Mouse (Mus musculus) kidney, postnatal 0 days (tissue): ENCODE measurements around the gene Luc7l3. TPM values are rescaled to one million over a fixed set of nuclear protein-coding genes. Genes with fewer than 3 reads are reported as not detected.

Experiments used
- ATAC-seq: fragments of 200-750 bp; cut with Nextera tagmentation; replicated peaks from 2 replicates; pipeline ENCODE4 v1.8.0; 2017; ENCODE audit warnings: low read depth, moderate number of reproducible peaks, moderate TSS enrichment, moderate library complexity; ENCODE audit not compliant: low FRiP score
- DNase-seq: peaks from one replicate; pipeline ENCODE4 v3.0.0-alpha.2; 2016; ENCODE audit warnings: low spot score
- H3K27ac ChIP-seq: fragments of 300-500 bp; sonication (generic); 2 replicates; pipeline ENCODE4 v1.5.1; 2014; ENCODE audit warnings: mild to moderate bottlenecking
- H3K27me3 ChIP-seq: fragments of 300-500 bp; sonication (generic); 2 replicates; pipeline ENCODE4 v1.6.1; 2014; ENCODE audit warnings: low read length, mixed read lengths; ENCODE audit not compliant: insufficient read depth
- H3K36me3 ChIP-seq: fragments of 300-500 bp; sonication (generic); 2 replicates; pipeline ENCODE4 v1.6.1; 2014; ENCODE audit warnings: low read length, mixed read lengths; ENCODE audit not compliant: insufficient read depth
- H3K4me1 ChIP-seq: fragments of 300-500 bp; sonication (generic); replicated peaks from 2 replicates; pipeline ENCODE4 v1.6.1; 2014; ENCODE audit warnings: antibody characterized with exemption, low read length, mixed read lengths; ENCODE audit not compliant: insufficient read depth
- H3K4me2 ChIP-seq: fragments of 300-500 bp; sonication (generic); 2 replicates; pipeline ENCODE4 v1.6.1; 2014; ENCODE audit warnings: mild to moderate bottlenecking, low read length, moderate library complexity, mixed read lengths
- H3K4me3 ChIP-seq: fragments of 300-500 bp; sonication (generic); replicated peaks from 2 replicates; pipeline ENCODE4 v1.5.1; 2014; ENCODE audit warnings: low read depth, low read length
- H3K9ac ChIP-seq: fragments of 300-500 bp; sonication (generic); 2 replicates; pipeline ENCODE4 v1.6.1; 2014; ENCODE audit warnings: low read depth, low read length
- H3K9me3 ChIP-seq: fragments of 300-500 bp; sonication (generic); replicated peaks from 2 replicates; pipeline ENCODE4 v1.6.1; 2016; ENCODE audit warnings: low read length, inconsistent platforms, mixed read lengths
- CTCF ChIP-seq: IDR thresholded peaks from 2 replicates; pipeline ENCODE4 v1.5.1; 2016; ENCODE audit warnings: antibody characterized with exemption, low read depth, mild to moderate bottlenecking, moderate library complexity
- WGBS: fragments of 180-500 bp; shearing (Covaris S2); extraction: QIAGEN DNeasy Blood & Tissue Kit; methylation state at CpG from one replicate; pipeline ENCODE4 v1.1.7; 2014; 5-methylcytosine and 5-hydroxymethylcytosine counted together
- polyA plus RNA-seq: library from polyadenylated mRNA; unstranded; fragments of >200 nt; fragmentation: Nextera tagmentation; extraction: Ambion mirVana; gene quantifications from 2 replicates; pipeline ENCODE4 v1.2.1, GENCODE M21; 2015

Luc7l3 gene
- polyA plus RNA-seq, 1 experiment from 2014 or later: 108 TPM

- ATAC-seq: no peak
Measured at GRCm38 (mm10) chr11:94361166-94361870, 39.5 kb upstream of the Luc7l3 start.

GRCm38 (mm10) chr11:94359168-94359567, 37.4 kb upstream of the Luc7l3 start:
- no peaks in the 10 kb centered on the region for H3K4me1 ChIP-seq
- H3K36me3 ChIP-seq: no peaks in the 10 kb centered on the region
- 94% methylated on average over 12 of the region's 12 CpGs for WGBS
- H3K4me2 ChIP-seq: no peak overlapping the region
- no peak overlapping the region for H3K4me3 ChIP-seq
- ATAC-seq: no peak
- no peak overlapping the region for H3K9ac ChIP-seq
- no peaks in the 10 kb centered on the region for H3K9me3 ChIP-seq
- no peak for TF ChIP-seq CTCF
- no peak for DNase-seq
- H3K27ac ChIP-seq: no peak overlapping the region
- no peaks in the 10 kb centered on the region for H3K27me3 ChIP-seq

More at GRCm38 (mm10) chr11:94361166-94361870, 39.5 kb upstream of the Luc7l3 start:
- Histone ChIP-seq H3K27ac (no peak overlapping the region), H3K4me3 (no peak overlapping the region), H3K4me2 (no peak overlapping the region), H3K9me3 (no peaks in the 10 kb centered on the region), H3K9ac (no peak overlapping the region), H3K4me1 (no peaks in the 10 kb centered on the region; the same call in 1 of the 2 replicates), H3K27me3 (no peaks in the 10 kb centered on the region), H3K36me3 (no peaks in the 10 kb centered on the region)
- TF ChIP-seq CTCF: no peak
- no peak for DNase-seq
- 94% methylated on average over 14 of the region's 14 CpGs for WGBS

DNA sequence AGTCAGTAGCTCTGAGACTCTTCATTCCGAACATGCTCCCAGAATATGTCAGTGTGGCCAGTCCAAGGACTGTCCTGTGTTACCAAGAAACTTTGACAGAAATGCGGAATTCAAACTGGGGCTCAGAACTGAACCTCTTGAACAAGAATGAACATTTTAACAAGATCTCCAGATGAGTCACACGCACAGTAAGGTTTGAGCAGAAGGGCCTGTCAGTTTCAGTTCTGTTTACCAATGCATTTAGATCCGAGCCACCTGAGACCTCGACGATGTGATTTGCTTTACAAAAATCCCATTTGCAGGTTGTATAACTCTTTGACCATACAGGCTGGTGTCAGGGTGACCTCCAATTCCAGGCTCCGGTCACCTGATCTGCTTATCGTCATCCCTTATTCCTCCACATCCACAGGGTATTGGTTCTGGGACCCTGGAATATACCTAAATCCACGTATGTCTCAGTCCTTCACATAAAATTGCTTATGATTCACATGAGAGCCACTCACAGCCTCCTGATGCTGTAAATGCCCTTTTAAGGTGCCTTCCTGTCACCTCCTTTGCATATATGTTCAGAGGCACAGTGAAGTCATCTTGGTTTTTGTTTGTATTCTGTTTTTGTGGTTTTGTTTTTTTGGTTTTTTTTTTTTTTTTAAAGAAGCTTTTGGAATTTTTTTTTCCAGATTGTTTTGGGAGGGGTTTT, 33.9 kb upstream of the Luc7l3 start:
- no peak overlapping the region for H3K4me3 ChIP-seq
- no peaks in the 10 kb centered on the region for H3K27me3 ChIP-seq
- no peak overlapping the region for H3K9ac ChIP-seq
- 86% methylated on average over 9 of the region's 9 CpGs for WGBS
- TF ChIP-seq CTCF: no peak
- no peak overlapping the region for H3K27ac ChIP-seq
- H3K36me3 ChIP-seq: no peaks in the 10 kb centered on the region
- no peak overlapping the region for H3K4me2 ChIP-seq
- no peaks in the 10 kb centered on the region for H3K9me3 ChIP-seq
- ATAC-seq: no peak
- DNase-seq: no peak
- H3K4me1 ChIP-seq: no peaks in the 10 kb centered on the region

- DNase-seq: peak; percentile 68
- Histone ChIP-seq H3K4me1 (peaks cover 11% of the 10 kb centered on the region; the same call in 1 of the 2 replicates), H3K4me2 (no peak overlapping the region), H3K4me3 (no peak overlapping the region), H3K9me3 (no peaks in the 10 kb centered on the region), H3K9ac (no peak overlapping the region), H3K27ac (no peak overlapping the region), H3K36me3 (no peaks in the 10 kb centered on the region), H3K27me3 (no peaks in the 10 kb centered on the region)
- TF ChIP-seq CTCF: no peak
- 12% methylated on average over 3 of the region's 3 CpGs for WGBS
- ATAC-seq: no peak
Measured at GRCm38 (mm10) chr11:94351094-94351493, 29.3 kb upstream of the Luc7l3 start.

- Histone ChIP-seq H3K9me3 (no peaks in the 10 kb centered on the region), H3K4me3 (no peak overlapping the region), H3K4me1 (peaks cover 12% of the 10 kb centered on the region; the same call in 1 of the 2 replicates), H3K36me3 (no peaks in the 10 kb centered on the region), H3K4me2 (no peak overlapping the region), H3K27me3 (no peaks in the 10 kb centered on the region), H3K9ac (no peak overlapping the region), H3K27ac (no peak overlapping the region; the same call in 1 of the 2 replicates)
- DNase-seq (no peak), ATAC-seq (no peak)
- WGBS: 67% methylated on average over 1 of the region's 1 CpGs
- no peak for TF ChIP-seq CTCF
Measured at GRCm38 (mm10) chr11:94350337-94350736, 28.5 kb upstream of the Luc7l3 start.

GRCm38 (mm10) chr11:94349839-94350238, 28.1 kb upstream of the Luc7l3 start:
- 84% methylated on average over 2 of the region's 2 CpGs for WGBS
- Histone ChIP-seq H3K9ac (no peak overlapping the region), H3K9me3 (no peaks in the 10 kb centered on the region), H3K4me3 (no peak overlapping the region), H3K27me3 (no peaks in the 10 kb centered on the region), H3K36me3 (no peaks in the 10 kb centered on the region), H3K27ac (no peak overlapping the region), H3K4me2 (no peak overlapping the region), H3K4me1 (peaks cover 12% of the 10 kb centered on the region; the same call in 1 of the 2 replicates)
- no peak for DNase-seq
- peak; percentile 36 for TF ChIP-seq CTCF
- ATAC-seq: no peak
